Mouse (Mus musculus): ENCODE measurements at regions not wholly inside any gene's neighbourhood (a gene's known extent, or its start where the extent isn't known, plus 50 kb on each side); places are given as distances from the start of the nearest gene placed in this dataset.

DNA sequence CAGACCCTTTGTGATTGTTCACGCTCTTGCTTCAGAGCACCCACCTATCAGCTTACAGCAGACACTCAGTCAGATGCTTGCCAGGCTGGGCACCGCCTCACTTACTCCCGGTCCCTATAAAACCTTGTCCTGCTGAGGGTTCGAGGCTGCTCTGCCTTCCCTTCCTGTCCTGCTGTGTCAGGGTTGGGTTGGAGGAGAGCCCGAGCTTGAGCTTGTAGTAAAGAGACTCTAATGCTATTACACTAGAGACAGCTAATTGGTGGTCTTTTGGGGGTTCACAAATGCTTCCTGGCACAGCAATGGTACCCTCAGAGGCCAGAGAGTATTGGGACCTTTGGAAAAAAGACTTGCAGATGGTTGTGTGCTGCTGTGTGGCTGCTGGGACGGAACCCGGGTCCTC lies 55.6 kb upstream of the Kctd3 start:
- no peak overlapping the region for H3K9ac ChIP-seq
- H3K27me3 ChIP-seq (replicated peaks) = no peaks in the 10 kb centered on the region
- ATAC-seq = no peak
- no peaks in the 10 kb centered on the region for H3K4me1 ChIP-seq (replicated peaks)
- no peak overlapping the region for H3K4me2 ChIP-seq (replicated peaks)
- no peak overlapping the region for H3K27ac ChIP-seq
- no peaks in the 10 kb centered on the region for H3K36me3 ChIP-seq
- no peaks in the 10 kb centered on the region for H3K9me3 ChIP-seq
- no peak overlapping the region for H3K4me3 ChIP-seq (replicated peaks)
- 87% methylated on average over 7 of the region's 7 CpGs for WGBS
